Mouse (Mus musculus) limb, embryonic 14.5 days (tissue): Measurements from ENCODE around the gene Ccnjl. TPM values are rescaled to one million over a fixed set of nuclear protein-coding genes. Genes with fewer than 3 reads are reported as not detected.

ENCODE experiments used
- ATAC-seq: fragments of 200-750 bp; cut with Nextera tagmentation; 2 replicates; pipeline ENCODE4 v1.8.0; 2017; ENCODE audit warnings: low read depth, moderate number of reproducible peaks, moderate TSS enrichment; ENCODE audit not compliant: low FRiP score
- DNase-seq: peaks from one replicate; pipeline ENCODE4 v3.0.0-alpha.2; 2015; ENCODE audit warnings: low spot score
- H3K27ac ChIP-seq: fragments of 300-500 bp; sonication (generic); replicated peaks from 2 replicates; pipeline ENCODE4 v1.5.1; 2014; ENCODE audit warnings: low read depth, mild to moderate bottlenecking, low read length, moderate library complexity, mixed read lengths
- H3K27me3 ChIP-seq: fragments of 300-500 bp; sonication (generic); 2 replicates; pipeline ENCODE4 v1.6.1; 2014; ENCODE audit warnings: low read length, mixed read lengths; ENCODE audit not compliant: control insufficient read depth, insufficient read depth
- H3K36me3 ChIP-seq: fragments of 300-500 bp; sonication (generic); 2 replicates; pipeline ENCODE4 v1.6.1; 2014; ENCODE audit warnings: mild to moderate bottlenecking, low read length, moderate library complexity, mixed read lengths; ENCODE audit not compliant: control insufficient read depth, insufficient read depth
- H3K4me1 ChIP-seq: fragments of 300-500 bp; sonication (generic); 2 replicates; pipeline ENCODE4 v1.6.1; 2014; ENCODE audit warnings: antibody characterized with exemption, low read length, mixed read lengths; ENCODE audit not compliant: control insufficient read depth, insufficient read depth
- H3K4me2 ChIP-seq: fragments of 300-500 bp; sonication (generic); replicated peaks from 2 replicates; pipeline ENCODE4 v1.6.1; 2014; ENCODE audit warnings: low read depth, mild to moderate bottlenecking, low read length, moderate library complexity; ENCODE audit not compliant: severe bottlenecking
- H3K4me3 ChIP-seq: fragments of 300-500 bp; sonication (generic); replicated peaks from 2 replicates; pipeline ENCODE4 v1.5.1; 2014; ENCODE audit warnings: low read length
- H3K9ac ChIP-seq: fragments of 300-500 bp; sonication (generic); 2 replicates; pipeline ENCODE4 v1.6.1; 2014; ENCODE audit warnings: mild to moderate bottlenecking, low read depth, low read length, moderate library complexity; ENCODE audit not compliant: severe bottlenecking
- H3K9me3 ChIP-seq: fragments of 300-500 bp; sonication (generic); 2 replicates; pipeline ENCODE4 v1.6.1; 2016; ENCODE audit warnings: low read length; ENCODE audit not compliant: control insufficient read depth
- POLR2A ChIP-seq: fragments of 200-500 bp; IDR thresholded peaks from 2 replicates; pipeline ENCODE4 v1.8.0; 2012; ENCODE audit warnings: inconsistent platforms, mild to moderate bottlenecking, moderate library complexity, borderline replicate concordance; ENCODE audit not compliant: insufficient read depth, insufficient read length; ENCODE audit errors: extremely low read depth
- WGBS: fragments of 180-500 bp; shearing (Covaris S2); extraction: QIAGEN DNeasy Blood & Tissue Kit; methylation state at CpG from one replicate; pipeline ENCODE4 v1.1.7; 2014; 5-methylcytosine and 5-hydroxymethylcytosine counted together
- polyA plus RNA-seq, 2 experiments: library from polyadenylated mRNA; depleted of rRNA in 1 of 2; stranded (reverse) in 1 of 2; unstranded in 1 of 2; fragments of >200 nt; fragmentation: Nextera tagmentation in 1 of 2; extraction: Ambion mirVana in 1 of 2; gene quantifications; 2 replicates each; pipeline versions ENCODE4 v1.2.1 to v1.2.3; 2012 to 2014

Gene Ccnjl
- polyA plus RNA-seq, 2 experiments: 5.1 to 7.7 TPM

- H3K9me3 ChIP-seq: no peaks in the 10 kb centered on the region
- H3K4me3 ChIP-seq: no peak overlapping the region
- H3K9ac ChIP-seq: no peak overlapping the region
- ATAC-seq: no peak
- peaks cover 9% of the 10 kb centered on the region for H3K4me1 ChIP-seq
- 28% methylated on average over 7 of the region's 7 CpGs for WGBS
- 0 out of 2 replicates have a peak overlapping the region, but pooled peaks have one; percentile 3 for H3K27ac ChIP-seq
- no peak overlapping the region for H3K4me2 ChIP-seq
- no peak for TF ChIP-seq POLR2A
- no peaks in the 10 kb centered on the region for H3K36me3 ChIP-seq
- no peak for DNase-seq
- no peaks in the 10 kb centered on the region for H3K27me3 ChIP-seq
These were observed 19.6 kb downstream of the Ccnjl start for GRCm38 (mm10) chr11:43548148-43548547.

- Histone ChIP-seq H3K4me3 (no peak overlapping the region), H3K4me1 (peaks cover 9% of the 10 kb centered on the region)
These were observed 20.3 kb downstream of the Ccnjl start for GRCm38 (mm10) chr11:43548657-43549435.

GRCm38 (mm10) chr11:43549701-43550100 is 21.1 kb downstream of the Ccnjl start:
- Histone ChIP-seq H3K9ac (no peak overlapping the region), H3K36me3 (no peaks in the 10 kb centered on the region), H3K4me2 (no peak overlapping the region), H3K27me3 (no peaks in the 10 kb centered on the region), H3K9me3 (no peaks in the 10 kb centered on the region), H3K4me1 (peaks cover 9% of the 10 kb centered on the region), H3K27ac (no peak overlapping the region), H3K4me3 (no peak overlapping the region)
- WGBS: 56% methylated on average over 11 of the region's 11 CpGs
- DNase-seq (no peak), ATAC-seq (no peak)
- TF ChIP-seq POLR2A: no peak

More at GRCm38 (mm10) chr11:43548657-43549435, 20.3 kb downstream of the Ccnjl start:
- 71% methylated on average over 12 of the region's 12 CpGs for WGBS
- DNase-seq: no peak
- H3K27me3 ChIP-seq: no peaks in the 10 kb centered on the region
- 0 out of 2 replicates have a peak overlapping the region, but pooled peaks have one; percentile 3 for H3K27ac ChIP-seq
- no peaks in the 10 kb centered on the region for H3K36me3 ChIP-seq
- H3K9ac ChIP-seq: no peak overlapping the region
- no peaks in the 10 kb centered on the region for H3K9me3 ChIP-seq
- H3K4me2 ChIP-seq: no peak overlapping the region
- ATAC-seq: no peak
- no peak for TF ChIP-seq POLR2A

- no peak overlapping the region for H3K4me3 ChIP-seq
- H3K9me3 ChIP-seq: no peaks in the 10 kb centered on the region
- peaks cover 4% of the 10 kb centered on the region; the same call in 1 of the 2 replicates for H3K36me3 ChIP-seq
- 72% methylated on average over 3 of the region's 3 CpGs for WGBS
- no peak overlapping the region for H3K27ac ChIP-seq
- H3K9ac ChIP-seq: no peak overlapping the region
- no peaks in the 10 kb centered on the region for H3K27me3 ChIP-seq
- DNase-seq (no peak), ATAC-seq (no peak)
- no peak for TF ChIP-seq POLR2A
- H3K4me2 ChIP-seq: no peak overlapping the region
- peaks cover 9% of the 10 kb centered on the region for H3K4me1 ChIP-seq
These were observed 23.2 kb downstream of the Ccnjl start for GRCm38 (mm10) chr11:43551756-43552155.

- H3K27ac ChIP-seq: no peak overlapping the region
- 82% methylated on average over 6 of the region's 6 CpGs for WGBS
- peaks cover 11% of the 10 kb centered on the region for H3K36me3 ChIP-seq
- no peak overlapping the region for H3K4me2 ChIP-seq
- H3K9me3 ChIP-seq: no peaks in the 10 kb centered on the region
- no peak for ATAC-seq
- no peak overlapping the region for H3K4me3 ChIP-seq
- H3K9ac ChIP-seq: no peak overlapping the region
- no peaks in the 10 kb centered on the region for H3K27me3 ChIP-seq
- peaks cover 9% of the 10 kb centered on the region for H3K4me1 ChIP-seq
- DNase-seq: no peak
- TF ChIP-seq POLR2A: no peak
These were observed 24.1 kb downstream of the Ccnjl start for GRCm38 (mm10) chr11:43552675-43553074.
